Mouse (Mus musculus) liver, postnatal 0 days (tissue): ENCODE results near the gene Crybb1.

Source experiments
- CTCF ChIP-seq: sonication (generic); IDR thresholded peaks from 2 replicates; pipeline ENCODE4 v1.5.1; 2016; ENCODE audit warnings: antibody characterized with exemption, low read depth
- EP300 ChIP-seq: IDR thresholded peaks from 2 replicates; pipeline ENCODE4 v1.6.1; 2016; ENCODE audit warnings: antibody characterized with exemption, low read depth, mild to moderate bottlenecking

DNA sequence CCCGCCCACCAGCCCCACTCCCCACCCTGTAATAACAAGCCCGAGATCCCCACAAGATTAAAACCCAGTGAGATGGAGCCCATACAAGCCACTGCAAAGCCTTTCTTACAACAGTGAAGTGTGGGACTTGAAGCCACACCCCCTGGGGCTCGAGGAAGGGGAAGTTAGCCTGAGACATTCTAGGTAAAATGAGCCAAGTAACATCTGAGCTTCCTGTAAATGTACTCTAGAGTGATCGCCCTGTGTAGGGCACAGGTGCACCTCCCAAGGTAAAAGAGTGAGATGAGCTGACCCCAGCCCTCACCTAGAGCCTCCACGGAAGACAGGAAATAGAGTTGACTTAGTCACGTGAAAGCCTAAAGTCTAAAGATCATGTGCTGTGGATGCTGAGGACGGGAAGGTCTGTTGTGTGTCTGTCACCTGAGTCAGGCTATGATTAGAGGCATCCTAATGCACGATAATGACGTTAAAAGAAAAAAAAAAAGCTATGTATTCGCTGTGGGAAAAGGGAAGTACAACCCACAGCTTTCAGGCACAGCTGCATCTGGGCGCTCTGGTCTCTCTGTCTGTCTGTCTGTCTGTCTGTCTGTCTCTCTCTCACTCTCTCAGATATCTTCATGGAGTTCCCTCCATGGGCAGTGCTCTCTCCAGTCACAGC, 31.5 kb downstream of the Crybb1 start:
- TF ChIP-seq CTCF: no peak
- TF ChIP-seq EP300: no peak
